ENCODE assay signal across 9 mouse cellular contexts in the genomic region with DNA sequence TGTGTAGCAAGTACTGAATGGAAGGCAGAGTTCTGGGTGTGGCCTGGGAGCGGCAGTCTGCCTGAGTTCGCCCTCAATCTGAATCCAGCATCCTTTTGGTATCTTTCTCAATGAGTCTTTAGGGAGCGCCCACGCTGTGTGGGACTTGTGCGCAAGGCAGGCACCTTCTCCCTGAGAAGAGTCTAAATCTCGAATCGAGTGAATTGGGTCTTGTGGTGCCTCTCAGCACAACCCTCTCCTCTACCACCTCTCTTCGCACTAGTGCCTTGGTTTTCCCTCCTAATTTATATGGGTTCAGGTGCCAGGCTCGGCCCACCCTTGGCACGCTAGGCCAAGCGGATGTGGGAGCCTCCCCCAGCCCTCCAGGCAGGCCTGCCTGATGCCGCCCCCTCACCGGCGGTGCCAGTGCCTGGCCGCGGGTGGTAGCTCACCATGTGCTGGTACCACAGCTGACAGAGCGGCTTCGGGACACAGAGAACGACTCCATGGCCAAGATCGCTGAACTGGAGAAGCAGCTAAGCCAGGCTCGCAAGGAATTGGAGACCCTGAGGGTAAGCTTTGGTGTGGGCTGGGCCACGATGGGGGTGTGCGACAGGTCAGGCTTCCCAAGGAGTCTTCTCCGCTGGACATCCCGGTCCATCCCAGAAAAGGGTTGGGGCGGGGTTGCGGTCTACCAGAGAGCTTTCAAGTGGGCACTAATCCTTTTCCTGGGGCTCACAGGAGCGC. TPM values are rescaled to one million over a fixed set of nuclear protein-coding genes. Genes with fewer than 3 reads are reported as not detected.
DNase-seq lines count a peak whose midpoint lies in the region; ATAC-seq lines count a peak whose summit lies in the region.
"Had no signal": no experiment of that assay in that cellular context is flagged by ENCODE, and none has a peak within 500 bp of the region (broad histone marks: within the 10 kb centered on the region; RNA-seq: fewer than 3 reads in every experiment).

No protein-coding gene starts in this region.

- peak overlapping the region; percentile 29 for H3K4me3 ChIP-seq in heart, embryonic 15.5 days
- H3K4me3 ChIP-seq in limb, embryonic 10.5 days: peak overlapping the region; percentile 36
- peak overlapping the region; percentile 26 for H3K4me3 ChIP-seq in stomach, embryonic 16.5 days (replicated peaks; ENCODE audit: low read length)

- H3K27ac ChIP-seq in heart, embryonic 15.5 days: no peak overlapping the region
- no peak overlapping the region for H3K27ac ChIP-seq in limb, embryonic 10.5 days
- H3K27ac ChIP-seq in stomach, embryonic 16.5 days (ENCODE audit: low read length): no peak overlapping the region

- 23% methylated on average over 28 of the region's 28 CpGs for WGBS in heart, embryonic 15.5 days
- WGBS in limb, embryonic 10.5 days: 14% methylated on average over 28 of the region's 28 CpGs
- WGBS in stomach, embryonic 16.5 days: 19% methylated on average over 28 of the region's 28 CpGs

- peaks cover 72% of the 10 kb centered on the region for H3K27me3 ChIP-seq in heart, embryonic 15.5 days
- peaks cover 88% of the 10 kb centered on the region for H3K27me3 ChIP-seq in limb, embryonic 10.5 days (ENCODE audit: low read depth, poor library complexity, severe bottlenecking)
- H3K27me3 ChIP-seq in stomach, embryonic 16.5 days (ENCODE audit: control insufficient read depth, insufficient read depth, low read length): peaks cover 48% of the 10 kb centered on the region

- H3K9ac ChIP-seq in heart, embryonic 15.5 days: peak overlapping the region; percentile 20; the same call in 1 of the 2 replicates
- H3K9ac ChIP-seq in stomach, embryonic 16.5 days (ENCODE audit: low read length): peak overlapping the region; percentile 16; the same call in 1 of the 2 replicates

- ATAC-seq in heart, embryonic 15.5 days (replicated peaks; ENCODE audit: insufficient number of reproducible peaks, insufficient read depth, low FRiP score, low read depth): no peak
- ATAC-seq in stomach, embryonic 16.5 days (ENCODE audit: insufficient read depth, low FRiP score): no peak

- H3K36me3 ChIP-seq in heart, embryonic 15.5 days: no peaks in the 10 kb centered on the region
- H3K36me3 ChIP-seq in limb, embryonic 10.5 days: no peaks in the 10 kb centered on the region
- H3K36me3 ChIP-seq in stomach, embryonic 16.5 days (ENCODE audit: control insufficient read depth, insufficient read depth, low read length): no peaks in the 10 kb centered on the region
- H3K36me3 ChIP-seq: G1E had no signal

- H3K9me3 ChIP-seq in heart, embryonic 15.5 days (replicated peaks): no peaks in the 10 kb centered on the region
- H3K9me3 ChIP-seq in limb, embryonic 10.5 days (replicated peaks): no peaks in the 10 kb centered on the region
- no peaks in the 10 kb centered on the region for H3K9me3 ChIP-seq in stomach, embryonic 16.5 days (replicated peaks; ENCODE audit: control insufficient read depth, low read length)
- H3K9me3 ChIP-seq: G1E had no signal

- H3K4me2 ChIP-seq in heart, embryonic 15.5 days: peak overlapping the region; percentile 51
- H3K4me2 ChIP-seq in stomach, embryonic 16.5 days (ENCODE audit: low read depth, low read length): peak overlapping the region; percentile 41

- peaks cover 9% of the 10 kb centered on the region for H3K4me1 ChIP-seq in heart, embryonic 15.5 days (replicated peaks)
- H3K4me1 ChIP-seq in limb, embryonic 10.5 days: peaks cover 16% of the 10 kb centered on the region
- H3K4me1 ChIP-seq in stomach, embryonic 16.5 days (ENCODE audit: control insufficient read depth, insufficient read depth, low read length): peaks cover 11% of the 10 kb centered on the region

- DNase-seq in heart, adult 18-20 months: no peak
- peak; percentile 61 to 70 for DNase-seq in cerebellum, adult 18-20 months
- DNase-seq in frontal cortex, adult 2 months (ENCODE audit: extremely low spot score in 1 of 2, low spot score in 1 of 2): peak; percentile 60 to 83
- DNase-seq in limb, embryonic 10.5 days (ENCODE audit: low spot score): no peak
- no peak for DNase-seq in retina, postnatal 1 day
- DNase-seq in kidney, postnatal 36 days: no peak

RNA-seq across cellular contexts. Expression of a gene that starts 16.0 kb away (rescaled TPM):
- 0.18 and 0.37 TPM in 2 replicates for polyA plus RNA-seq in heart, embryonic 15.5 days (2015; fragmentation: Nextera tagmentation; extraction: Ambion mirVana)
- total RNA-seq in heart, adult 18-20 months (2021): not detected
- 5.3 and 6.0 TPM in 2 replicates for polyA plus RNA-seq in frontal cortex, adult 2 months (2012; rRNA removed)
- 0.29 and 0.30 TPM in 2 replicates for polyA plus RNA-seq in limb, embryonic 10.5 days (2016; fragmentation: Nextera tagmentation; extraction: Ambion mirVana)
- 0.67 and 0.83 TPM in 2 replicates for polyA plus RNA-seq in stomach, embryonic 16.5 days (2015; fragmentation: Nextera tagmentation; extraction: Ambion mirVana)
- total RNA-seq: G1E had no signal
- polyA plus RNA-seq: G1E had no signal

RNA-seq across cellular contexts. Expression of a gene that starts 21.5 kb away (rescaled TPM):
- polyA plus RNA-seq in heart, embryonic 15.5 days (2015; fragmentation: Nextera tagmentation; extraction: Ambion mirVana): 1.5 and 4.6 TPM in 2 replicates
- total RNA-seq in heart, adult 18-20 months (2021): 10 to 100 TPM; 18.1 to 20.2 TPM
- polyA plus RNA-seq in frontal cortex, adult 2 months (2012; rRNA removed): 76.2 and 85.2 TPM in 2 replicates
- 0.49 and 0.73 TPM in 2 replicates for polyA plus RNA-seq in limb, embryonic 10.5 days (2016; fragmentation: Nextera tagmentation; extraction: Ambion mirVana)
- polyA plus RNA-seq in stomach, embryonic 16.5 days (2015; fragmentation: Nextera tagmentation; extraction: Ambion mirVana): 3.5 and 4.4 TPM in 2 replicates
- total RNA-seq: G1E had no signal

RNA-seq across cellular contexts. Expression of a gene that starts 25.8 kb away (rescaled TPM):
- polyA plus RNA-seq in heart, embryonic 15.5 days (2015; fragmentation: Nextera tagmentation; extraction: Ambion mirVana): not detected in 2 replicates
- total RNA-seq in heart, adult 18-20 months (2021): not detected
- polyA plus RNA-seq in frontal cortex, adult 2 months (2012; rRNA removed): 1.4 and 1.5 TPM in 2 replicates
- polyA plus RNA-seq in limb, embryonic 10.5 days (2016; fragmentation: Nextera tagmentation; extraction: Ambion mirVana): not detected in 2 replicates
- polyA plus RNA-seq in stomach, embryonic 16.5 days (2015; fragmentation: Nextera tagmentation; extraction: Ambion mirVana): not detected in 2 replicates
- polyA plus RNA-seq: G1E had no signal

Comparison
In these comparisons a context has a peak if more than half of its experiments do, and no peak if none do; other contexts are left out.
1. DNase-seq: peak in cerebellum, adult 18-20 months (2 of 2) and frontal cortex, adult 2 months (2 of 2); none in heart, adult 18-20 months (0 of 2), limb, embryonic 10.5 days (single experiment), retina, postnatal 1 day (single experiment) and kidney, postnatal 36 days (0 of 2).
2. RNA of a gene that starts 21.5 kb away (polyA plus RNA-seq): 76.2 to 85.2 TPM in frontal cortex, adult 2 months; 3.5 to 4.4 TPM in stomach, embryonic 16.5 days, 1.5 to 4.6 TPM in heart, embryonic 15.5 days and 0.49 to 0.73 TPM in limb, embryonic 10.5 days; every median in the first group is over 10 times any median in the second.
3. Peak in every context shown above with its lines, with median percentiles within 50 percentile points of each other: H3K4me3 ChIP-seq.